Mouse (Mus musculus): Measurements from ENCODE around the gene Akr1c14.
"Not testable (repeated sequence)": the region's sequence is repeated elsewhere in the genome, so short reads cannot be mapped to it uniquely, and the experiment has no call there.

The Akr1c14 gene

DNA sequence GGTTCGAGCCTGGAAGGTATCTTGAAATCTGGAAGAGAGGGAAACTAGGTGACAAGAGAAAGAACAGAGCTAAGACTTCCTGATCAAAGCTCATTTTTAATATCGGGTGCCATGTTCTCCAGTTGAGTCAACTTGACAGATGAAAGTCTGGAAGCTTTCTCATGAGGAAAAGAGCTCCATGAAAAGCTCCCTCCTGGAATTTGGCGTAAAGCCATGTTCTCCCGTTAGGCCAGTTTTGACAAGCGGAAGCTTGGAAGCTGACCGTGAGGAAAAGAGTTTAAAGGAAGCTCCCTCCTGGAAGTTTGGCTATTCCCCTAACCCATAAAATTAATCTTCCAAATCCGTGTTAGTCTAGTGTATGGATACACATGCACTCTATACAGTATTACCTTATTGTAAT lies 74.3 kb downstream of the Akr1c14 start:
- DNase-seq (ENCODE audit: low spot score): no peak

DNA sequence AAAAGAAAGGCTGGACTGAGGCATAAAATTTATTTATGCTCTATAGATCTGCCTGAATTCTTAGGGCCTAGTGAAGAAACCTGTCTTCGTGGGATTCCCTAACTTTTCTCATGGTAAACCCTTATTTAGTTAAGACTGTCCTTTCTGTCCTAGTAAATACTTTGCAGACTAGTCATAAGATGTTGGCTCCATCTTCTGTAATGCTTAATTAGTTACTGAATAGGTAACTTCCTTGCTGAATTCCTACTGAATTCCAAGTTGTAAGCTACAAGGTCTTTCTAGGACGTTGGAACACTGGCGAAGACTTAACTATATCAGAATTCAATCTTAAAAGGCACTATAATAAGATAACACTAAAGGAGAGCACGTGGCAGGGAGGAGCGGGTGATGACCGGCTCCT lies 75.7 kb downstream of the Akr1c14 start:
- not testable (repeated sequence) for DNase-seq (ENCODE audit: low spot score)

DNA sequence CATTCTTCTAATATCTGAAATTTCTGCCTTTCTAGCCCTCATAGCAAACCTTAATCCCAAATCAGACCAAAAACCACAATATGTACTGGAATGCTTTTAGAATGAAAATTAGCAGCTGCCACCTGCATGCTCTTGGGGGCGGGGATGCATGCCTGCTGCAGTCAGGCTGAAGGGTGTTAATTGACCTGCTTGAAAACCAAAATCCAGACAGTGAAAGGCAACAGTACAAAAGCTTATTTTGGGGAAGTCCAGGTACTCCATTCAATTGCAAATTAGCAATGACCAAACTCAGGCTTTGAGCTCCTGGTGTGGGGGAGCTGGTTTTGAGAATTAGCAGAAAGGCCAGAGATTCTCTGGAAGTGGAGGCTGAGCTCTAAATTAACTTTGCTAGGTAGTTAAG lies 77.0 kb downstream of the Akr1c14 start:
- DNase-seq (ENCODE audit: low spot score): not testable (repeated sequence)

DNA sequence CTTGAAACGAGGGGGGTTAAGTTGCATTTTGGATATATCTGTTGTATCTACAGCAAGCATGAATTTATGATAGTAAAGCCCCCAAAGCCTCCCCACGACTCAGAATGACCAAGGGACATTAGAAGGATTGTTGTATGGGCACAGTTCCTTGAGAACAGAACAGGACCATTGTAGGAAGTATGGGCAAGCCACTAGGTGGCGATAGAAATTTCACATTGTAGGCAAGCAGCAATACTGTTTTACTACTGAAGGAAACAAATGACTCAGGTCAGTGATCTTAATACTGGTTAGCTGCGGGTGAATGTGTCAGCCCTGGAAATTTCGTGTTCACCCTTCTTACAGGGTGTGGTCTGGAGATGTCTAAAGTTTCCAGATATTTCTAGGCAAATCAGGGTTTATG lies 80.3 kb downstream of the Akr1c14 start:
- DNase-seq (ENCODE audit: low spot score): peak; percentile 21

DNA sequence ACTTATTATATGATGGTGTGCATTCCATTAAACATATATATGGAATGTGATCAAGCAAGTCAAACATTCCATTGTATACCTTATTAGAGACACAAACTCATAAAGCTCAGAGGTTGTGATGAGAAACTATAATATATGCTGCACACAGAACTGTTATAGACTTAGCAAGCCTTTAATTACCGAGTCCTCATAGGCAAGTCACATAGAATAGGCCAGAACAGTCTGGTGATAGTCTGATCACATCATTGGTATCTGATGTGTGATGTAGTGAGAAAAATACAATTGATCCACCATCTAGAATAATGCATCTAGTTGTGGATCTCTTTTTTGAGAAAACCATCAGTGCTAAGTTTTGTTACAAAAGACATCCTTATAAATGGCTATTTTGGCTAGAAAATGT lies 82.5 kb downstream of the Akr1c14 start:
- no peak for DNase-seq (ENCODE audit: low spot score)

DNA sequence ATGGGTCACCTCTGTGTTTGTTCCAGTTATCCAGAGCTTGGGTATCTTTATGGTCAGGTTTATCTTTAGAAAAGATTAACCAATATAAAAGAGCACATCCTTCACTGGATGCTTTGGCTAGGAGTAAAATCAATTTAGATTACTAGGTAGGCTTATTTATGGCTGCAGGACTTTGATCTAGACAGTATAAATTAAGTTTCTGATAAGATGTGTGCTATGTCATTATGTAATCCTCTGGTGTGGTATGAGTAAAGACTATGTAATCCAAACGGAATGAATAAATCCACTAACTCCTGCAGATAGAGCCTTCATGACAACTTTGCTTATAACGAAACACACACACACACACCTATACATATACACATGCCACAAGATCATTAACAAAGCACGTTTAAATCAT lies 82.9 kb downstream of the Akr1c14 start:
- DNase-seq (ENCODE audit: low spot score): no peak

DNA sequence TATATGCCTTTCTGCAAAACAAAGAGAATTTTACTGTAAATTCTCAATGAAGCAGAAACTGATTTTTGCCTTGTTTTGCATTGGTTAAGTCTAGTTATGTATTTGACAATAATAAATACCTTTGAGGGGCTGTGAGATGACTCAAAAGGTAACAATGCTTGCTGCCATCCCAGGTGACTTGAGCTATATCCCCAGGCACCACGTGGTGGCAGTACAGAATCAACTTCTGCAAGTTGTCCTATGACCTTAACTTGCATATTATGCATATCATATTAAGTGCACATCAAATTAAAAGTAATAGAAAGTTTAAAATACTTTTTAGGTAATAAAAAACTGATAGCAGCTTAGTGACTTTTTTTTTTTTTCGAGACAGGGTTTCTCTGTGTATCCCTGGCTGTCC lies 84.3 kb downstream of the Akr1c14 start:
- DNase-seq (ENCODE audit: low spot score): peak; percentile 26

Data from urinary bladder, postnatal 14 days (tissue).